Mouse (Mus musculus) bone marrow macrophage, adult 2 months (primary cell): ENCODE results near the gene Pfkfb3.

ENCODE experiments used
- CTCF ChIP-seq: IDR thresholded peaks from 2 replicates; pipeline ENCODE4 v1.5.1; 2012; ENCODE audit warnings: low read depth, mild to moderate bottlenecking, low read length, moderate library complexity
- POLR2A ChIP-seq: IDR thresholded peaks from 2 replicates; pipeline ENCODE4 v1.6.1; 2012; ENCODE audit warnings: mild to moderate bottlenecking, low read depth, low read length, borderline replicate concordance

GRCm38 (mm10) chr2:11551726-11552125, 2.2 kb downstream of the Pfkfb3 start:
- TF ChIP-seq CTCF (no peak), POLR2A (no peak)
